Comparison of ENCODE assay signal across 26 mouse cellular contexts in the genomic region with DNA sequence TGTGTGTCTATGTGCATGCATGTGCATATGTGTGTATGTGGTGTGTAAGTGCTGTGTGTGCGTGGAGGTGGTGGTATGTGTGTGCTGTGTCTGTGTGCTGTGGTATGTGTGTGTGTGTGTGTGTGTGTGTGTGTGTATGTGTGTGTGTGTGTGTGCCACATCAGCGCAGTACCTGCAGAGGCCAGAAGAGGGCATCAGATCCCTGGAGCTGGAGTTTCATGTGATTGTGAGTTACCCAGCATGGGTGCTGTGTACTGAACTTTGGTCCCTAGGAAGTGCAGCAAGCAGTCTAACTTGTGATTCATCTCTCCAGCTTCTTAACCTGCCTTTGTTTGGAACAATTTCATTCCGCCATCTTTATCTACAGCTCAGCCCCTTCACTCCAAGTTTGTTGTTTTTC.
DNase-seq lines count a peak whose midpoint lies in the region; ATAC-seq and TF ChIP-seq lines count a peak whose summit lies in the region.
"Had no signal": no experiment of that assay in that cellular context is flagged by ENCODE, and none has a peak within 500 bp of the region (broad histone marks: within the 10 kb centered on the region; RNA-seq: fewer than 3 reads in every experiment).

No protein-coding gene starts in this region.

- no peaks in the 10 kb centered on the region for H3K4me1 ChIP-seq in kidney, adult 2 months (ENCODE audit: control insufficient read depth, insufficient read depth, low read length)
- H3K4me1 ChIP-seq in midbrain, postnatal 0 days (ENCODE audit: insufficient read depth, low read length) = peaks cover 5% of the 10 kb centered on the region; the same call in 1 of the 2 replicates
- peaks cover 6% of the 10 kb centered on the region for H3K4me1 ChIP-seq in midbrain, embryonic 16.5 days (ENCODE audit: control insufficient read depth, insufficient read depth, low read length)
- H3K4me1 ChIP-seq: embryonic facial prominence, embryonic 13.5 days; liver, embryonic 13.5 days; lung, embryonic 15.5 days; midbrain, embryonic 15.5 days had no signal

- H3K9ac ChIP-seq in midbrain, postnatal 0 days (replicated peaks; ENCODE audit: low read length, poor library complexity, severe bottlenecking) = no peak overlapping the region
- H3K9ac ChIP-seq in midbrain, embryonic 16.5 days (ENCODE audit: low read depth, low read length) = no peak overlapping the region
- H3K9ac ChIP-seq: embryonic facial prominence, embryonic 13.5 days; forebrain, embryonic 12.5 days; liver, embryonic 13.5 days; lung, embryonic 15.5 days; midbrain, embryonic 15.5 days had no signal

- no peaks in the 10 kb centered on the region for H3K27me3 ChIP-seq in kidney, adult 2 months (replicated peaks; ENCODE audit: control insufficient read depth, insufficient read depth, low read length)
- H3K27me3 ChIP-seq in midbrain, postnatal 0 days (ENCODE audit: insufficient read depth, low read length) = no peaks in the 10 kb centered on the region
- no peaks in the 10 kb centered on the region for H3K27me3 ChIP-seq in midbrain, embryonic 16.5 days (ENCODE audit: control insufficient read depth, insufficient read depth, low read depth, low read length)
- H3K27me3 ChIP-seq: CH12.LX; embryonic facial prominence, embryonic 13.5 days; forebrain, embryonic 12.5 days; liver, embryonic 13.5 days; lung, embryonic 15.5 days; midbrain, embryonic 15.5 days had no signal

- 0 out of 2 replicates have a peak, but pooled peaks have one; percentile 6 for TF ChIP-seq CTCF in kidney, adult 2 months (conservative IDR thresholded peaks at IDR 0.05; ENCODE audit: insufficient read depth, insufficient read length, low read depth, low read length)
- TF ChIP-seq CTCF in midbrain, postnatal 0 days (IDR thresholded peaks at IDR 0.05) = peak; percentile 44; the same call in 1 of the 2 replicates

- H3K4me2 ChIP-seq in midbrain, postnatal 0 days (ENCODE audit: low read depth, low read length, poor library complexity, severe bottlenecking) = no peak overlapping the region
- no peak overlapping the region for H3K4me2 ChIP-seq in midbrain, embryonic 16.5 days (ENCODE audit: low read length)
- H3K4me2 ChIP-seq: embryonic facial prominence, embryonic 13.5 days; forebrain, embryonic 12.5 days; heart, embryonic 11.5 days; liver, embryonic 13.5 days; lung, embryonic 15.5 days; midbrain, embryonic 15.5 days had no signal

- no peaks in the 10 kb centered on the region for H3K9me3 ChIP-seq in midbrain, postnatal 0 days (ENCODE audit: low read length)
- no peaks in the 10 kb centered on the region for H3K9me3 ChIP-seq in midbrain, embryonic 16.5 days (replicated peaks; ENCODE audit: control insufficient read depth, low read length, poor library complexity, severe bottlenecking)
- H3K9me3 ChIP-seq: limb, embryonic 10.5 days; lung, embryonic 15.5 days; midbrain, embryonic 15.5 days had no signal

- 100% methylated on average over 3 of the region's 3 CpGs for WGBS in kidney, adult 2 months
- 93% methylated on average over 3 of the region's 3 CpGs for WGBS in midbrain, postnatal 0 days
- over 99% methylated on average over 3 of the region's 3 CpGs for WGBS in midbrain, embryonic 16.5 days

- H3K36me3 ChIP-seq in kidney, adult 2 months (ENCODE audit: control insufficient read depth, insufficient read depth, low read length) = no peaks in the 10 kb centered on the region
- no peaks in the 10 kb centered on the region for H3K36me3 ChIP-seq in midbrain, postnatal 0 days (ENCODE audit: insufficient read depth, low read length)
- no peaks in the 10 kb centered on the region for H3K36me3 ChIP-seq in midbrain, embryonic 16.5 days (ENCODE audit: control insufficient read depth, insufficient read depth, low read length)
- H3K36me3 ChIP-seq: embryonic facial prominence, embryonic 13.5 days; forebrain, embryonic 12.5 days; hindbrain, embryonic 10.5 days; limb, embryonic 10.5 days; liver, embryonic 13.5 days; lung, embryonic 15.5 days; midbrain, embryonic 15.5 days had no signal

- H3K27ac ChIP-seq in kidney, adult 2 months (ENCODE audit: insufficient read depth, low read depth, low read length) = no peak overlapping the region
- H3K27ac ChIP-seq in midbrain, postnatal 0 days (ENCODE audit: low read depth, low read length) = no peak overlapping the region
- H3K27ac ChIP-seq in midbrain, embryonic 16.5 days (ENCODE audit: low read length) = no peak overlapping the region
- H3K27ac ChIP-seq: embryonic facial prominence, embryonic 13.5 days; forebrain, embryonic 12.5 days; gastrocnemius, adult 2 months; hindbrain, embryonic 10.5 days; limb, embryonic 10.5 days; liver, embryonic 13.5 days; lung, embryonic 15.5 days; midbrain, embryonic 15.5 days had no signal

- no peak for TF ChIP-seq POLR2A in kidney, adult 2 months (IDR thresholded peaks at IDR 0.05; ENCODE audit: low read depth, low read length)

- ATAC-seq in midbrain, postnatal 0 days (ENCODE audit: low FRiP score) = no peak
- ATAC-seq in midbrain, embryonic 16.5 days = no peak
- ATAC-seq: intestine, postnatal 0 days; midbrain, embryonic 15.5 days had no signal

- H3K4me3 ChIP-seq in kidney, adult 2 months (ENCODE audit: insufficient read depth, low read depth, low read length) = no peak overlapping the region
- H3K4me3 ChIP-seq in midbrain, postnatal 0 days (ENCODE audit: low read depth, low read length) = no peak overlapping the region
- H3K4me3 ChIP-seq in midbrain, embryonic 16.5 days (ENCODE audit: low read depth, low read length) = no peak overlapping the region
- H3K4me3 ChIP-seq: embryonic facial prominence, embryonic 13.5 days; erythroblast, embryonic 14.5 days; forebrain, embryonic 12.5 days; gastrocnemius, adult 2 months; hindbrain, embryonic 10.5 days; limb, embryonic 10.5 days; liver, embryonic 13.5 days; lung, embryonic 15.5 days; midbrain, embryonic 15.5 days had no signal

- no peak for DNase-seq in kidney, adult 2 months
- no peak for DNase-seq in kidney, postnatal 14 days
- DNase-seq in midbrain, postnatal 0 days (ENCODE audit: low spot score) = no peak
- DNase-seq in R1 (ENCODE audit: low read depth, low spot score) = peak; percentile 66
- DNase-seq in ovary, adult 18-20 months (ENCODE audit: low spot score) = no peak
- no peak for DNase-seq in adrenal gland, adult 8-10 months
- DNase-seq: B cell, adult 2 months; cerebellum, adult 11-12 months; embryo, embryonic 11 days; gastrocnemius, adult 2 months; heart, postnatal 10 days; liver, embryonic 13.5 days; lung, postnatal 36 days; right cerebral cortex, adult 18-20 months; right cerebral cortex, postnatal 4 days had no signal
